Mouse (Mus musculus) spleen, postnatal 10 days (tissue): Measurements from ENCODE around the gene Itgb2.

Experiments
- DNase-seq, 2 experiments: peaks; one replicate each; pipeline ENCODE4 v3.0.0; 2021 to 2022; ENCODE audit warnings: low spot score in 2 of 2

Gene Itgb2

GRCm38 (mm10) chr10:77530140-77530539 lies at the start of gene Itgb2:
Gene Itgb2, plus strand, starts transcription at chr10:77530252.
- DNase-seq, result peak in 1 of 2 experiments; percentile 73

GRCm38 (mm10) chr10:77481814-77482213 lies 48.2 kb upstream of the Itgb2 start:
- DNase-seq, result no peak

- DNase-seq, result peak in 1 of 2 experiments; percentile 36
Observed at GRCm38 (mm10) chr10:77484205-77484935, 45.7 kb upstream of the Itgb2 start.

- no peak for DNase-seq
Observed at GRCm38 (mm10) chr10:77485786-77486185, 44.3 kb upstream of the Itgb2 start.

GRCm38 (mm10) chr10:77488168-77488567 lies 41.9 kb upstream of the Itgb2 start:
- no peak for DNase-seq

- DNase-seq, result no peak
Observed at GRCm38 (mm10) chr10:77491585-77491984, 38.5 kb upstream of the Itgb2 start.

- no peak for DNase-seq
Observed at GRCm38 (mm10) chr10:77492885-77493284, 37.2 kb upstream of the Itgb2 start.

GRCm38 (mm10) chr10:77497185-77497584 lies 32.9 kb upstream of the Itgb2 start:
- no peak for DNase-seq

GRCm38 (mm10) chr10:77498254-77498653 lies 31.8 kb upstream of the Itgb2 start:
- no peak for DNase-seq

- DNase-seq, result no peak
Observed at GRCm38 (mm10) chr10:77500636-77501035, 29.4 kb upstream of the Itgb2 start.

- no peak for DNase-seq
Observed at GRCm38 (mm10) chr10:77502967-77503922, 26.8 kb upstream of the Itgb2 start.

GRCm38 (mm10) chr10:77504143-77504542 lies 25.9 kb upstream of the Itgb2 start:
- DNase-seq, result no peak

GRCm38 (mm10) chr10:77506526-77506925 lies 23.5 kb upstream of the Itgb2 start:
- no peak for DNase-seq

- no peak for DNase-seq
Observed at GRCm38 (mm10) chr10:77506961-77507577, 23.0 kb upstream of the Itgb2 start.

- DNase-seq, result no peak
Observed at GRCm38 (mm10) chr10:77507779-77508178, 22.3 kb upstream of the Itgb2 start.

- no peak for DNase-seq
Observed at GRCm38 (mm10) chr10:77508744-77509143, 21.3 kb upstream of the Itgb2 start.

GRCm38 (mm10) chr10:77509403-77510187 lies 20.5 kb upstream of the Itgb2 start:
- DNase-seq, result peak; percentile 67 to 87

- DNase-seq, result no peak
Observed at GRCm38 (mm10) chr10:77510225-77510982, 19.6 kb upstream of the Itgb2 start.

GRCm38 (mm10) chr10:77515385-77516348 lies 14.4 kb upstream of the Itgb2 start, which contains the start of gene Fam207a:
Gene Fam207a, minus strand, starts transcription at chr10:77515785.
- peak; percentile 82 to 95 for DNase-seq
